ENCODE assay signal across 8 mouse cellular contexts in the genomic region with DNA sequence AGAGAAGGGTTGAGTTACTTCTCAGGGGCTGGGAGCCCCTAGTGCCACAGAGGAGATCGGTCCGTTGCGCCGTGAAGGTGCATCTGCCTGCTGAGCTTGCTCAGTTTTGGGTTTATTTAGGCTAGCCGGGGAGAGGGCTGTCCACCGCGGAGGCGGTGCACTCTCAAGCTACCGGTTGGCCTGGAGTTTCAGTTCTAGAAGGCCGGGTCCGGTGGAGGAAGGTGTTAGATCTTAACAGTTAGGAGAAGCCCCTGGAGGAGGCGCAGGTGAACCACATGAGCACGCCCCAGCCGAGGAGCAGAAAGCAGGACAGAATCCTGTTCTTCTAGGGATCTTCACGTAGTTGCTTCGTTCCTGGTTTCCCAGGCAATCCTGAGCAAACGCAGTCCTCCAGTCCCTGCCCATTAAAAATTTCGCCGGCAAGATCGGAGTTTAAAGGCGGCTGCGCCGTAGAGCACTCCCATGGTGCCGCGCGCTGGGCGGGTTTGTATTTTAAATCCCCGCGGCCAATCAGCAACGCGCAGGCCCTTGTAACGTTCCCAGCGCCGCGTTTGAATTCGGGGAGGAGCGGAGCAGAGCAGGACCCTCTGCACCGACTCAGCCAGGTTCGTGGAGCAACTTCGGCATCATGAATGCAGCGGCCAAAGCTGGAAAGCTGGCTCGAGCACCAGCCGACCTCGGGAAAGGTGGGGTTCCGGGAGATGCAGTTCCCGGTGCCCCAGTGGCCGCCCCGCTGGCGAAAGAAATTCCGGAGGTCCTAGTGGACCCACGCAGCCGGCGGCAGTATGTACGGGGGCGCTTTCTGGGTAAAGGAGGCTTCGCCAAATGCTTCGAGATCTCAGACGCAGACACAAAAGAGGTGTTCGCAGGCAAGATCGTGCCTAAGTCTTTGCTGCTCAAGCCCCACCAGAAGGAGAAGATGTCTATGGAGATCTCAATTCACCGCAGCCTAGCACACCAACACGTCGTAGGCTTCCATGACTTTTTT. TPM values are rescaled to one million over a fixed set of nuclear protein-coding genes. Genes with fewer than 3 reads are reported as not detected.
DNase-seq lines count a peak whose midpoint lies in the region; TF ChIP-seq lines count a peak whose summit lies in the region.

A gene (plus strand): TSS at position 525 of the 988 bp plus-strand sequence.

- peak; percentile 74 for DNase-seq in adipocyte (ENCODE audit: low spot score)
- DNase-seq in gastrocnemius, adult 8-10 months (ENCODE audit: low spot score in 2 of 2), result peak; percentile 13 to 38
- DNase-seq in hindlimb bud, embryonic 11.5 days (ENCODE audit: extremely low spot score, low read depth, low spot score), result peak; percentile 76
- peak; percentile 55 to 60 for DNase-seq in left cerebral cortex, adult 8-10 months (ENCODE audit: low spot score in 2 of 2)
- DNase-seq in right cerebral cortex, postnatal 14 days, result peak; percentile 86
- DNase-seq in yolk sac, embryonic 10.5 days (ENCODE audit: low spot score), result peak; percentile 90

- H3K27ac ChIP-seq in cortical plate, adult 2 months (ENCODE audit: insufficient read depth, low read length), result no peak within 1 kb of the TSS

- H3K4me1 ChIP-seq in cortical plate, adult 2 months (ENCODE audit: control insufficient read depth, insufficient read depth, low read length), result no peaks in the 10 kb centered on the region
- H3K4me1 ChIP-seq in megakaryocyte, embryonic 14.5 days, result peaks cover 71% of the 10 kb centered on the region

- H3K36me3 ChIP-seq in megakaryocyte, embryonic 14.5 days (replicated peaks; ENCODE audit: low read length), result peaks cover 48% of the 10 kb centered on the region

- TF ChIP-seq POLR2A in cortical plate, adult 2 months (IDR thresholded peaks at IDR 0.05; ENCODE audit: extremely low read depth, insufficient read depth, low read length), result no peak

- H3K9me3 ChIP-seq in megakaryocyte, embryonic 14.5 days, result no peaks in the 10 kb centered on the region

- TF ChIP-seq CTCF in cortical plate, adult 2 months (IDR thresholded peaks at IDR 0.05; ENCODE audit: extremely low read depth, insufficient read depth, low read length), result no peak

- peak within 1 kb of the TSS; percentile 71 for H3K4me3 ChIP-seq in cortical plate, adult 2 months (ENCODE audit: insufficient read depth, low read length)
- H3K4me3 ChIP-seq in megakaryocyte, embryonic 14.5 days (replicated peaks), result peak within 1 kb of the TSS; percentile 97

- H3K27me3 ChIP-seq in megakaryocyte, embryonic 14.5 days (replicated peaks), result no peaks in the 10 kb centered on the region

RNA-seq across cellular contexts. Expression of the gene that starts here (rescaled TPM):
- 3.3 and 3.7 TPM in 2 replicates for polyA plus RNA-seq in cortical plate, adult 2 months (2012; rRNA removed)
- under 1 TPM in 1 of 4 experiments, not detected in 3; 0.13 TPM for total RNA-seq in gastrocnemius, adult 8-10 months (2022)
- 1 to 10 TPM; 1.4 to 2.0 (median 1.7) TPM for total RNA-seq in left cerebral cortex, adult 8-10 months (2022)
- polyA plus RNA-seq in megakaryocyte, embryonic 14.5 days (2012; ENCODE audit: insufficient read depth, low replicate concordance), result 87.6 and 90.5 TPM in 2 replicates

Comparison
In these comparisons a context has a peak if more than half of its experiments do, and no peak if none do; other contexts are left out.
1. RNA of the gene that starts here (polyA plus RNA-seq): 87.6 to 90.5 TPM in megakaryocyte, embryonic 14.5 days; 3.3 to 3.7 TPM in cortical plate, adult 2 months; every median in the first group is over 10 times any median in the second.
2. Peak in DNase-seq in gastrocnemius, adult 8-10 months; RNA of the gene not detected or under 1 TPM.
3. DNase-seq: peak in every context shown above with its lines; median percentile 90 in yolk sac, embryonic 10.5 days; 86 in right cerebral cortex, postnatal 14 days; 76 in hindlimb bud, embryonic 11.5 days; 74 in adipocyte; 58 in left cerebral cortex, adult 8-10 months; 26 in gastrocnemius, adult 8-10 months.